Mouse (Mus musculus) stomach, embryonic 14.5 days (tissue): ENCODE data around the gene Sytl3. TPM values are rescaled to one million over a fixed set of nuclear protein-coding genes. Genes with fewer than 3 reads are reported as not detected.
"Not testable (repeated sequence)": the region's sequence is repeated elsewhere in the genome, so short reads cannot be mapped to it uniquely, and the experiment has no call there.

Source experiments
- ATAC-seq: fragments of 200-750 bp; cut with Nextera tagmentation; 2 replicates; pipeline ENCODE4 v1.8.0; 2017; ENCODE audit warnings: low read depth, moderate TSS enrichment; ENCODE audit not compliant: insufficient number of reproducible peaks, insufficient read depth, low FRiP score
- H3K27ac ChIP-seq: fragments of 300-500 bp; sonication (generic); 2 replicates; pipeline ENCODE4 v1.5.1; 2014; ENCODE audit warnings: mild to moderate bottlenecking, low read length, moderate library complexity, mixed read lengths
- H3K27me3 ChIP-seq: fragments of 300-500 bp; sonication (generic); 2 replicates; pipeline ENCODE4 v1.6.1; 2014; ENCODE audit warnings: low read length, control low read depth, mixed read lengths; ENCODE audit not compliant: control insufficient read depth, insufficient read depth
- H3K36me3 ChIP-seq: fragments of 300-500 bp; sonication (generic); 2 replicates; pipeline ENCODE4 v1.6.1; 2014; ENCODE audit warnings: mild to moderate bottlenecking, control low read depth, low read length, moderate library complexity, mixed read lengths; ENCODE audit not compliant: control insufficient read depth, insufficient read depth
- H3K4me1 ChIP-seq: fragments of 300-500 bp; sonication (generic); 2 replicates; pipeline ENCODE4 v1.6.1; 2014; ENCODE audit warnings: low read length, control low read depth, mixed read lengths; ENCODE audit not compliant: control insufficient read depth, insufficient read depth
- H3K4me2 ChIP-seq: fragments of 300-500 bp; sonication (generic); replicated peaks from 2 replicates; pipeline ENCODE4 v1.6.1; 2014; ENCODE audit warnings: low read depth, low read length, control low read depth
- H3K4me3 ChIP-seq: fragments of 300-500 bp; sonication (generic); 2 replicates; pipeline ENCODE4 v1.5.1; 2014; ENCODE audit warnings: low read depth, low read length, control low read depth
- H3K9ac ChIP-seq: fragments of 300-500 bp; sonication (generic); replicated peaks from 2 replicates; pipeline ENCODE4 v1.6.1; 2014; ENCODE audit warnings: low read depth, mild to moderate bottlenecking, control low read depth, low read length, moderate library complexity, mixed read lengths
- H3K9me3 ChIP-seq: fragments of 300-500 bp; sonication (generic); 2 replicates; pipeline ENCODE4 v1.6.1; 2016; ENCODE audit warnings: low read depth, low read length, control low read depth; ENCODE audit not compliant: control insufficient read depth
- WGBS: fragments of 180-500 bp; shearing (Covaris S2); extraction: QIAGEN DNeasy Blood & Tissue Kit; methylation state at CpG from one replicate; pipeline ENCODE4 v1.1.7; 2014; 5-methylcytosine and 5-hydroxymethylcytosine counted together
- polyA plus RNA-seq: library from polyadenylated mRNA; unstranded; fragments of >200 nt; fragmentation: Nextera tagmentation; extraction: Ambion mirVana; gene quantifications from 2 replicates; pipeline ENCODE4 v1.2.1, GENCODE M21; 2014

Sytl3 gene
- polyA plus RNA-seq, 1 experiment from 2014 or later, result 0.90 TPM

GRCm38 (mm10) chr17:6640044-6640637, 18.8 kb upstream of the Sytl3 start:
- H3K27ac ChIP-seq, H3K36me3 ChIP-seq, H3K4me3 ChIP-seq, H3K9ac ChIP-seq, H3K9me3 ChIP-seq, H3K4me2 ChIP-seq, ATAC-seq, H3K27me3 ChIP-seq, H3K4me1 ChIP-seq: not testable (repeated sequence)
- WGBS, result 94% methylated on average over 8 of the region's 10 CpGs

GRCm38 (mm10) chr17:6640771-6641429, 18.0 kb upstream of the Sytl3 start:
- ATAC-seq, result peak; percentile 74
- H3K4me2 ChIP-seq, H3K27ac ChIP-seq: not testable (repeated sequence)

GRCm38 (mm10) chr17:6644210-6644609, 14.7 kb upstream of the Sytl3 start:
- H3K27me3 ChIP-seq, H3K4me2 ChIP-seq, H3K4me1 ChIP-seq, H3K36me3 ChIP-seq, H3K9ac ChIP-seq, H3K4me3 ChIP-seq, H3K9me3 ChIP-seq, ATAC-seq, H3K27ac ChIP-seq: not testable (repeated sequence)
- WGBS, result 90% methylated on average over 8 of the region's 9 CpGs

More at GRCm38 (mm10) chr17:6640771-6641429, 18.0 kb upstream of the Sytl3 start:
- H3K4me3 ChIP-seq, H3K9ac ChIP-seq, H3K36me3 ChIP-seq, H3K9me3 ChIP-seq, H3K27me3 ChIP-seq, H3K4me1 ChIP-seq: not testable (repeated sequence)
- 70% methylated on average over 14 of the region's 14 CpGs for WGBS

- 82% methylated on average over 4 of the region's 4 CpGs for WGBS
- H3K9me3 ChIP-seq, H3K4me1 ChIP-seq, H3K36me3 ChIP-seq, H3K27ac ChIP-seq, H3K9ac ChIP-seq, ATAC-seq, H3K4me3 ChIP-seq, H3K4me2 ChIP-seq, H3K27me3 ChIP-seq: not testable (repeated sequence)
Observed at GRCm38 (mm10) chr17:6644673-6645072, 14.2 kb upstream of the Sytl3 start.

- 90% methylated on average over 3 of the region's 4 CpGs for WGBS
- H3K4me3 ChIP-seq, ATAC-seq, H3K9me3 ChIP-seq, H3K4me2 ChIP-seq, H3K27ac ChIP-seq, H3K36me3 ChIP-seq, H3K27me3 ChIP-seq, H3K9ac ChIP-seq, H3K4me1 ChIP-seq: not testable (repeated sequence)
Observed at GRCm38 (mm10) chr17:6645668-6646067, 13.2 kb upstream of the Sytl3 start.

GRCm38 (mm10) chr17:6646841-6647240, 12.1 kb upstream of the Sytl3 start:
- 94% methylated on average over 7 of the region's 8 CpGs for WGBS
- ATAC-seq, H3K27ac ChIP-seq: not testable (repeated sequence)

GRCm38 (mm10) chr17:6647452-6647851, 11.4 kb upstream of the Sytl3 start:
- WGBS, result 99% methylated on average over 3 of the region's 3 CpGs
- H3K4me3 ChIP-seq, H3K4me1 ChIP-seq, H3K27me3 ChIP-seq, ATAC-seq, H3K9me3 ChIP-seq, H3K27ac ChIP-seq, H3K36me3 ChIP-seq, H3K9ac ChIP-seq, H3K4me2 ChIP-seq: not testable (repeated sequence)

More at GRCm38 (mm10) chr17:6646841-6647240, 12.1 kb upstream of the Sytl3 start:
- H3K4me2 ChIP-seq, H3K27me3 ChIP-seq, H3K4me1 ChIP-seq, H3K36me3 ChIP-seq, H3K9me3 ChIP-seq, H3K9ac ChIP-seq, H3K4me3 ChIP-seq: not testable (repeated sequence)

GRCm38 (mm10) chr17:6650904-6651565, 7.9 kb upstream of the Sytl3 start:
- ATAC-seq, result not testable (repeated sequence)
- WGBS, result 87% methylated on average over 6 of the region's 7 CpGs

More at GRCm38 (mm10) chr17:6650904-6651565, 7.9 kb upstream of the Sytl3 start:
- not testable (repeated sequence) for H3K27me3 ChIP-seq, H3K27ac ChIP-seq, H3K4me3 ChIP-seq, H3K4me1 ChIP-seq, H3K9me3 ChIP-seq, H3K9ac ChIP-seq, H3K36me3 ChIP-seq, H3K4me2 ChIP-seq
